Mouse (Mus musculus): ENCODE results near the gene Pde10a.

The Pde10a gene

DNA sequence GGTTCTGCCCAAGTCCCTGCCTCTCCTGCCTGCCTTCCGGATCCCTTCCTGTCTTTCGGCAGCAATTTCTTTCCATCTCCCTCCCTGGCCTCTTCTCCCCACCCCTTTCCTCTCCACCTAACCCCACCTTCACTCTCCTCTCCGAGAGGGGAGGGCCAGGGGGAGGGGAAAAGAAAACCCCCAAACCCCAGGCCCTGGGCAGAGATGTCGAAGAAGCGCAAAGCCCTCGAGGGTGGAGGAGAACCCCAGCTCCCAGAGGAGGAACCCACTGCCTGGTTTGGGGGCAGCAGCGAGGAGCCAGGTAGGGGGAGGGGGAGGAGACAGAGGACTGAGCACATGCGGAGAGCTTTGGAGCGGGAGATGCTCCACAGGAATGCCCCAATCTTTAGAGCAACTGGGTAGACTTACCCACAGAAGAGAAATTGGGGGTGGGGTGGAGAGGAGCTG lies 1.7 kb downstream of the Pde10a start:
- DNase-seq = peak; percentile 75

DNA sequence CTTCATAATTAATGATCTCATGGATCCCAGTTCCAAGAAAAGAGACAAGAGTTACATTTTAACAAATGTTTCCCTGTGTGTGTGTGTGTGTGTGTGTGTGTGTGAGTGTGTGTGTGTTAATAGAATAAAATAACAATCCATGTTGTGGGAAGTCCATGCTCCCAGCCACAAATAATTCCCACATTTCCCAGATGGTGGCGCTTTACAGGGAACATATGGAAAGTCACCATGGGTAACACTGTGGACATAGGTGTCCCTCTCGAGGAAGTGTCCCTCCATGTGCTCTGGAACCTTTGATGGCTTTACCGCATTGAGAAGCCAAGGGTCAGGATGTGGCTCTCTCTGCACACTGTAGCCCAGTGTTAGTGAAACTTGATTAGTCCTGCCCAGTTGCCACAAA lies 3.5 kb downstream of the Pde10a start:
- DNase-seq = peak; percentile 52 to 57

DNA sequence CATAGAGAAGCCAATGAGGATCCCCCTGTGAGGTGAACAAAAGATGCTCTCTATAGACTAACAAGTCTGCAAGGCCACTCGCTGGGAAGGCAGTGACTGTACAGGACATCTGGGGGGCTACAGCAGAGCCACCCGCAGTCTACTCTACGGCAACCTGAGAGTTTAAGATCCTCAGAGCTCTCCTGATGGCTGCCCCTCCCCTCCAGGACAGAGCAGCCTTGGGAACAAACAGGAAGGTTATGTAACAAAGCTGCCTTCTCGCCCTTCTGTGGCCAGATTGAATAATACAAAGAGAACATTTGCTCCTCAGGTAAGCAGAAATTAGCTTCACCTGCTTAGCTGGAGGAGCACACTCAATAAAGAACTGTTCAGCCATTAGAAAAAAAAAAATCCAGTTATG lies 7.4 kb downstream of the Pde10a start:
- DNase-seq = peak; percentile 72 to 81

DNA sequence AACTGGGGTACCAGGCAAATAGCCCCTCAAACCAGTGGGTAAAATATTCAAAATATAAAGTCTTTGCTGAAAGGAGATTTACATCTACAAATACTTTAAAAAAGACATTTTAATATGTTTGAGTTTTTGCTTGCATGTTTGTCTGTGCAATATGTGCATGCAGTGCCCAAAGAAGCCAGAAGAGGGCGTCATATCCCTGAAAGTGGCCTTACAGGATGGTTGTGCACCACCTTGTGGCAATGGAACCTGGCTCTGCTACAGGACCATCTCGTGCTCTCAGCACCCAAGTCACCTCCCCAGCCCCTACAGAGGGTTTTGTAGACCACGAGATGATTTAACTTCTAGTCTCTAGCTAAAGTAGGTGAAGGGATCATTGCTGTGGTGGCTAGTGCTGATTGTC lies 8.7 kb downstream of the Pde10a start:
- peak in 1 of 2 experiments; percentile 50 for DNase-seq

DNA sequence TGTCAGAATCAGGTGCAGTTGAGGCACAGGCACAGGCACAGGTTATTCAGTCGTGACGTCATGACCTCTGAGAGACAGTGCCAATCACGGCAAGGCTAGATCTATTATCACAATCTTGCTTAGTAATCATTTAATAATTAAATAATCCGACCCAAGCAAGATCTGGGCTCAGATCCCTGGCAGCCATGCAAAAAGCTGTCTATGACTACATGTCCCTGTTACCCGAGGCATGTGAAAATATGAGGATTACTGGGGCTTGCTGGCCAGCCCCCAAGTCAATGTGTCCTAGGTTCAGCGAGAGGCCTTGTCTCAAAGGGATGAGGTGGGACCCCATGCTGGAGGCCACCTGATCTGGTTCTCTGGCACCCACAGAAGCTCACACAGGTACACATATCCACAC lies 11.3 kb downstream of the Pde10a start:
- peak in 1 of 2 experiments; percentile 47 for DNase-seq

DNA sequence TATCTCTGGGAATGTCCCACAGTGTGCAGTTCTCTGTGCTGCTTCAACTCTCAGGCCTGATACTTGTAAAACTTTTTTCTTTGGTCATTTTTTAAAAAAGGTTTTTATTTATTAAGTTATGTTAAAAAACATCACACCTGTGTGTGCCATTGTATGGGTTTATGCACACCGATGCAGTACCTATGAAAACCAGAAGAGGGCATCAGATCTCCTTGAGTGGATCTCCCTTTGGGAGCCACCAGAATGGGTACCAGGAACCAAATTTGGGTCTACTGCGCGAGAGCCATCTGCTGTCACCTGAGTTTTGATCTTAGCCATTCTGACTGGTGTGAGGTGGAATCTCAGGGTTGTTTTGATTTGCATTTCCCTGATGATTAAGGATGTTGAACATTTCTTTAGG lies 12.9 kb downstream of the Pde10a start:
- peak in 1 of 2 experiments; percentile 35 for DNase-seq

DNA sequence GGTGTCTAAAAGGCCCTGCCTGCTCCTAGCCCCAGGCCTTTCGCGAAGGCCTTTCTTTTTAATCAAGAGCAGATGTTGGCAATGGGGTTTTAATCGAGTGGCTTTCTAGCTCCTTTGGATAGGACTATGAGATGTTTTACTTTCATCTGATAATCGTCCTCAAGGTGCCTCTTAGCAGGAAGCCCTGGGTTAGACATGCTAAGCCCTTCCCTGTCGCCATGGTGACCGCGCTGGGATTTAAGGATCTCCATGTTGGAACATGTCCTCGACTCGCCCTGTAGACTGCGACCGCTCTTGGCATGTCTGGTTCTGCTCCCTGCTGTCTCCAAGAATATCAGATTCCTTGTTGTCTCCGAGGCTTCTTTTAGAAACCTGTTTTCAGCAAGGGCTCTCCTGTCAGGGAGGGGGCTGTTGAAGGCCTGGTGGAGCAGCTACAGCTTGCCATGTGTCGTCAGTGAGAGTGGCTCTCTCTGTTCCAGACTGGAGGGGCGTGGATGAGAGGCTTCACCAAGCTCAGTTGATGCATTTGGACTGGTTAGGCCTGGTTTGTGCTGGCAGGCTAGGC lies 16.9 kb downstream of the Pde10a start:
- peak in 1 of 2 experiments; percentile 29 for DNase-seq

DNA sequence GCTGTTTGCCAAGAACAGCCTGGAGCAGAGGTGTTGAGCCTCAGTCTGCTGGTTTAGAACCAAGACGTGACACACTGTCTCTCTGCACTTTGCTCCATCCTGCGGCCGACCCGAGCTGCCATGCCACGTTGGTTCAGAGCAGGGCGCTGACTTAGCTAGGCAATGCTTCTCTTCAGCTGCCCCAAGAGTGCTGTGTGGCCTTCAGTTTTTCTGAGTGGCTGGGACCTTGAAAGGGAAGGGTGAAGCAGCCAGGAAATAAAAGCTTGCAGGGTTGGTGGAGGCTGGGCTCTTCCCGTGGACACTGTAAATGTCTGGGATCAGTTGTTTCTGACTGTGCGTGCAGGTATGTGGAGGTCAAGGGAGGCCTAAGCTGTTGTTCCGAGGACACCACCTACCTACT lies 21.2 kb downstream of the Pde10a start:
- DNase-seq = no peak

DNA sequence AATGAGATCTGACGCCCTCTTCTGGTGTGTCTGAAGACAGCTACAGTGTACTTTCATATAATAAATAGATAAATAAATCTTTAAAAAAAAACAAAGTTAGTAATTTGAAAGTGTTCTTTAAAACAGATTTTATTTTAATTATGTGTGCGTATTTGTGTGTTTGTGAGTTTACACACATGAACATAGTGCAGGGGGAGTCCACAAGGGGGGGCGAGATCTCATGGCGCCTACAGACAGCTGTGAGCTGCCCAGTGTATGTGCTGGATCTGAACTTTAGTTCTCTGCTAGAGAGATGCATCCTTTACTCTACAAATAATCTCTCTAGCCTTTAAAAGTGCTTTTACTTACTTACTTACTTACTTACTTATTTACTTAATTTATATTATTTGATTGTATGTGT lies 23.6 kb downstream of the Pde10a start:
- DNase-seq = no peak

DNA sequence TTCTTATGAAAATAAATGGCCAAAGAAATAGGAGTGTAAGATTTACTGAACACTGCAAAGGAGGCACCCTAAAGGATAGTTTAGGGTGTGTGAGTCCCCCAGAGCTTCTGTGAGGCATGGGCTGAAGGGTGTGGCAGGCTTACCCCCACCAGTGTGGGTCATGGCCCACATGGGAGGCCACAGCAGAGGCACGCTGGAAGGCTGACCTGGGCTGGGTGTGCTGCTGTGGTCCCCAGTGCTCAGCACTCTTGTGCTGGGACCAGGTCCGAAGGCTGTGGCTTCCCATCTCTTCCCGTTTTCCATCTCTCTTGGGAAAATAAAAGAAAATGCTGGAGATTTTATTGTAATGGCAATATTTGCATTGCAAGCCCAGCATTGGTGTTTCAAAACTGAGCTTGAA lies 26.5 kb downstream of the Pde10a start:
- DNase-seq = no peak

DNA sequence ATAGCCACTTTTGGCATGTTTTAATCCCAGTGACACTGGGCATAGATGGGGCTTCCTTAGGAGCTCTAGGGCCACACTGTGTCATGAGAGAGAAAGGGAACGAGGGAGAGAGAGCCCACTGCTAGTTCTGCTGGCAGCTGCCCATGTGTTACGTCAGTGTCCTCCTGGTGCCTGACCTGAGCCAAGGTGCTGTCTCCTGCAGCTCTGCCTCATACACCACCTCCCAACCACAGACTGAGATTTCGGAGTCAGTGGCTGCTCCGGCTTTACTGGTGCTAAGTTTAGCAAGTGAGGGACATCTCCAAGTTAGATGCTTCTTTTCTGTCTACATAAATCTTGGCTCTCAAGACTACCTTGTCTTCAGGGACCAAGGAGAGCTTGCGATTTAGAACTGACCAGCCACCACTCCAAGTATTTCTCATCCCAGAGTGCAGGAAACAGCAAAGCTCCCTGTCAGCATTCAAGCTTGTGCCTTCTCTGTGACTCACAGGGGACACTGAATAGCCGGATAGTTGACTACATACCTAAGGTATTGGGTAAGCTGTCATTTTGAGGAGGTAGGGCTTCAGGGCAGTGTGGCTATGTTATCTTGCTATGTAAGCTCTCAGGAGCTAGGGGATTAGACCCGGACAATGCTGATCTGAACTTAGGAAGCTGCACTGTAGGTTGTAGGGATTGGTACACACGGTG lies 27.3 kb downstream of the Pde10a start:
- peak; percentile 97 to 98 for DNase-seq

DNA sequence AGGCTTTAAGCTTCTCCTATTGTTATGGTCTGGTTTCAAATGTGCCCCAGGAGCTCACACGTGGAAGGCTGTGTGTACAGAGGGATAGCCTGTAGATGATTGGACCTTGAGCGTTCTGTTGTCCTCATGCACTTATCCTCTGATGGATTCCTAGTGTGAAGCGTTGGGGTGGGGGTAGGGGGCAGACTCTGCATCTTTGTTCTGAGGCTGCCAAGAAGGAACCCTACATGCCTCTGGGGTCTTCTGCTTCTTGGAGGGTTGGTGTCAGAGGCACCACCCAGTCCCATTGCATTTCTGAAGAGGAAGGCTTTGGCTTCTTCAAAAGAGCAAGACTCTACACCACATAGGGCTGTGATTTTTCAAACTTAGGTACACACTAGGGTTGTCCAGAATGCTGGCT lies 28.4 kb downstream of the Pde10a start:
- DNase-seq = no peak

DNA sequence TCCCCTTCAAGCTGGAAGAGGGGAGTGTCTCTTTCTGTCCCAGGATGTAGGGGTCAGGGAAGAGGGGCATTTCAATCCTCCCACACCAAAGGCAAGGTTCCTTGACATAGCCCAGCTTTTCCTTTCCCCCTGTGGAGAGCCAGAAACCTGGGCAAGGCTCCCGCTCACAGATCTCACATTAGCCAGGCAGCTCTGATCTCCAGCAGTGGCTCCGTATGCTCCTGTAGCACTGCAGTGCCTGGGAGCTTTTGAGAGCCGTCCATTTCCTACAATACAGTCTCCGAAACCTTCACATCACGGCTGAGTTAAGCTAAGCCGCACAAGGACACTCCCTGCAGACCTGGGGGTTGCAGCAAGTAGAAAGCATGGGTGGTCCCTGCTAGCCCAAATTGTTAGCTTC lies 29.0 kb downstream of the Pde10a start:
- peak; percentile 90 to 93 for DNase-seq

DNA sequence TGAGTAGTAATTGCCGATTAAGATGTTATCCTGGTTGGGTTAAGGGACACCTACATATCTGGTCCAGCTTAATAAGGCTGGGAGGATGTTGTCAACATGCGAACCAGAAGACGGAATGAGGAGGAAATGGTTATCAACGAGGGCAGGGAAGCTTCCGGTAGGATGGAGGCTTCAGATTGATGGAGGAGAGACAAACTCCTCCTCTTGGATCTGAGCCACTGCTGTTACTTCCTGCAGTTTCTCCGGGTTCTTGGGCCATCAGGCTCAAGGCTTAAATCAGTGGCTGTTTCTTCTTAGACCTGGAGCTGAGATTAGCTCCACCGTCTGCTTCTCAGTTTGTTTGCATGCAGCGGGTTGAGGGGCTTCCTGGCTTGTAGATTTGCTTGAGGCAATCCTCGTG lies 30.6 kb downstream of the Pde10a start:
- no peak for DNase-seq

DNA sequence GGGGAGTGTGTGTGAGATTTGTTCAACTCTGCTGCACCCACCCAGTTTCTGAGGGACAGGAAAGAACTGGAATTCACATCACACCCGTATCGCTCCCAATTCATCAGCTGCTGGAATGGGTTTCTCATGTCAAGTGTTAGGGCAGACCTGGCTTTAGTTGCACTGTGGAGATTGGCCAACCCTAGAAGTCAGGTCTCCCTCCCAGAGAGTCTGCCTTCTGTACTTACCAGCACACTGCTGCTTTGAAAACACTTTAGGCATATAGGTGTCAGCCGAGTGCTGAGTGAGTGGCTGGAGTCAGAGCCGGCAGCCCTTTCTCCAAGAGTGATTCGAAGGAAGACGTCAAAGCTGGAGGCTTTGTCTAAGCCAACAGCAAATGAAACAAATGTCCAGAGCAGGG lies 31.1 kb downstream of the Pde10a start:
- DNase-seq = peak; percentile 65 to 68

DNA sequence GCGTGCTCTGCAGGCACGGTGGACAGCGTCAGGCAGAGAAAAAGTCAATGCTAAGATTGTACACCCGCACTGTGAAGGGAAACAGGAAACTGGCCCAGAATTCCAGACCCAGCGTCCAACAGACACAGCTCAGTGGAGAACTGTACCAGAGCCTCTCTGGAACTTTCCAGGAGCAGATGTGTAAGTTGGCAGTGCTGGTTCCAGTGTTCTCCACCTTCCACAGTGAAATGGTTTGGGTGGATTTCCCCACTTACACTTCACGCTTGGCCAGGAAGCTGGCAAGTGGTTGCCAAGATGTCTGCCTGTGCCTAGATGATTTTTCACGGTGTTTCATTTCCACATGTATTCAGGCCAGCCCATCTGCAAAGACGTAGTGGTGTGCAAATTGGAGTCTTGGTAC lies 32.8 kb downstream of the Pde10a start:
- no peak for DNase-seq

DNA sequence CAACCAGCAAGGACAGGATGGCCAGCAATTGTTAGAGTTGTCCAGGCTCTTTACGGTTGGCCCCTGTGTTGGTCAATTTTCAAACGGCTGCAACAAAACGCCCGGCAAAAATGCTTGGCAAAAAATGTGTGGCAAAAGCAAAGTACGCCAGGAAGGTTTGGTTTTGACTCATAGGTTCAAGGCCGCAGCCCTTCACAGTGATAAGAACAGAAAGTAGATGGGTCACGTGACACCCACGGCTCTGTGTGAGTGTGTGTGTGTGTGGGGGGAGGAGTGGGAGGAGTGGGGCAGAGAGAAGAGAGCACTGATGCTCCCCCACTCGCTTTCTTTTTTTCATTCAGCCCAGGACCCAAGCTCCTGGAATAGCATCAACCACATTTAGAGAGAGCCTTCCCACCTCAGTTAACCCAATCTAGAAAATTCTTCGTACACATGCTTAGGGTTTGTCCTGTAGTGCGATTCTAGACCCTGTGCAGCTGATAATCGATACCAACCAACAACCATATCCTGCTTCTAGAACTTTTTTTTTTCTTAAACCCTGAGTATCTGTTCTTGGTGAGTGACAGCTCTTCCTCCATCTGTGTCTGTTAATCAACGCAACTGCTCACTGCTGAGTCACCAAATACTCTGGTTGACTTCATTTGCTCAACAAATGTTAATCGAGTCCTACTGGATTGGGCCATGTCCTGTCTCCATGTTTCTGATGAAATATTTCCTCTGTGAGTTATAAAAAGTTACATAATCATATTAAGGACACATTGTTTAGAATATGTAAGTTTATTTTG lies 37.1 kb downstream of the Pde10a start:
- no peak for DNase-seq

DNA sequence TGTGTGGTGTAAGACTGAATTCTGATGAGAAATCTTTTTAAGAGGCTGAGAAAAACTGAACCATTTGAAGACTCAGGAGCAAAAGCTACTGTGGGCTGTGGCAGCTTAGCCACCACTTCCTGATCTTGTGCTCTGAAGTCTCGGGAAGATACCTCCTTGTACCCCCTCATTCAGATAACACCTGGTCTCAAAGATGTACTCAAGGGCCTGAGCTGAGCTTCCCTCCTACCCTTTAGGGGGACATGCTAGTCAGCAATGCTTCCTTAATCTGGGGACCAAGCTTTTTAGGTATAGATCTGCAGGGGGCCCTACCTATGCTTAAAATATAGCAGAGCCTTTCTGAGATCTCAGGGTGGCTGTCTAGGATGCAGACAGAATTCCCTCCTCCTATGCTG lies 37.7 kb downstream of the Pde10a start:
- no peak for DNase-seq

DNA sequence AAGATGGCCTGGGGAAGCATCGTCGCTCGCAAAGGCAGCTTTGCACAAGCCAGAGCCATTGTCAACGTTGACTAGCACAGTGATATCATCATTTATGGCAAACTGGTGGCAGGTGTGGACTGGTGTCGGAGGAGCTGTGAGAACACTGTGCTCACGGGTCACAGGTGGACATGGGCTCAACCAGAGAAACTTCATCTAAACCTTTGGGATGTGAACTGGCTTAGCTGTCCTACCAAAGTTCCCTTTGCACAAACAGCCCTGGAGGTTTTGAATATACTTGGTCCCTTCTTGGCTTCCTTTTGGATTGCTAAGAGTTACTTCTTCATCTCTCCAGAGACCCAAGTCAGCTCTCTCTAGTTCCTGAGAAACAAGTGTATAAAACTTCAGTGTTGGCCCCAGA lies 41.7 kb downstream of the Pde10a start, which contains the start of gene Gm17087:
TSS of gene Gm17087 (minus strand) at position 101 of the 400 bp plus-strand sequence.
- no peak for DNase-seq

DNA sequence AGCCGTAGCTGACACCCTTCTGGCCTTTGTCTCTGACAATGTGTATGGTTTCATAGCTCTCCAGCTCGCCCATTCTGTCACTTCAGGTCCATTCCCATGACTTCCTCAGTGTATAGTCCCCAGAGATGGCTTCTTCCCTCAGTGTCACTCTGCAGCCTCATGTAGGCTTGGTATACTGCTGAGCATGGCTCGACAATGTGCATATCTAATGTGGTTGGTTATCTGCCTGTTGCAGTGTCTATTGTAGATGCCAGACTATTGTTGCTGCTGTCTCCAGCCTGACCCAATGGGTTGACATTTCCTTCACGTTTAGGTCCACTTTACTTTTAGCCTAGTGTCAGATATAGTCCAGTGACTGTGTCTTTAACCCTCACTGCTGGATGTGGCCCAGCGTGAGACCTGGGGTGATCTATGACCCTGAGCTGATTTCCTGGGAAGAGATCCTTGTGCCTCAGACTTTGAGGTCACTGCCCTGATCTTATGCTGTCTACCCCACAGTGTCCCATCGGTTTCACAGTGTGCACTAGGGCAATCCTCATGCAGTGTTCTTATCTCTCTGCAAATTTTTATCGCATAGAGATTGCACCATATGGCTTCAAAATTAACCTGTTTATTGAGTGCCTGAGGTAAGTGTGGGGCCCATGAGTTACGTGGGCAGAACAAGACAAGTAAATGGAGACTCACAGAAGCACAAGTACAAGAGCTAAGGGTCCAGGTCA lies 48.5 kb downstream of the Pde10a start:
- DNase-seq = no peak

DNA sequence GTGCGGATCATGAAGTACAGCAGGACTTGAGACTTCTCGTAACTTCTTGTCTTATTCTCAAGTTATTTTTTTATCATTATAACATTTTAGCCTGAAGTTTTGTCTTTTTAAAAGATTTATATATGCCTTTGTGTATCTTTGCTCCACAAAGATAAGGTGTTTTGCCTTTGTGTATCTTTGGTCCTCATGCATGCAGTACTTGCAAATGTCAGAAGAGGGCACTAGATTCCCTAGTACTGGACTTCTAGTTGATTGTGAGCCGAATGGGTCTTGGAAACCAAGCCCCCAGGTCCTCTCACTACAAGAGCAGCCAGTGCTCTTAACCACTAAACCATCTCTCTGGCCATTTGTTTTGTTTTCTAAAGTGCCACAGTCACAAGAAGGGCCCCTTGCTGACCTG lies 55.2 kb downstream of the Pde10a start:
- peak; percentile 49 to 60 for DNase-seq

DNA sequence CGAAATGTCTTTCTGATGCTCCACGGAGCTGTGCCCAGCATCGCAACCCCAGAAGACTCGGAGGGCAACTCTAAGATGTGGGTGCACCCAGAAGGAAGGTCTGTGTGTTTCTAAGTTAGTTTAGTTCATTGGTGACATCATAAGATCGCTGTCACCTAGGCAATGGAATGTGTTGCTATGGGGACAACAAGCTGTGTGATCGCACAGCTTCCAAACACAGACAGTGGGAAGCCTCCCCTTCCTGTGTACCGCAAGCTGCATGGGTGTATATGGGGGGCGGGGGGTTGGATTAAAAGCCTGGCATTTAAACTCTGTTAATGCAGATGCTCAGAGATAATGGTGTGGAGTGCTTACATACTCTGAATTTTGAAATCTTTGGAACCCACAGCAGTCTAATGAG lies 56.4 kb downstream of the Pde10a start:
- no peak for DNase-seq
